Mouse (Mus musculus): ENCODE results near the gene Mcpt1. TPM values are rescaled to one million over a fixed set of nuclear protein-coding genes. Genes with fewer than 3 reads are reported as not detected.
"Not testable (repeated sequence)": the region's sequence is repeated elsewhere in the genome, so short reads cannot be mapped to it uniquely, and the experiment has no call there.

Gene Mcpt1
- not detected in 2 replicates for polyA plus RNA-seq (2011; ENCODE audit: insufficient read depth, insufficient read length, low replicate concordance, missing spikeins)

GRCm38 (mm10) chr14:56017671-56018070 lies at the start of gene Mcpt1:
Gene Mcpt1, plus strand, starts transcription at chr14:56017971.
- H3K4me3 ChIP-seq (replicated peaks; ENCODE audit: control insufficient read depth, low read depth, low read length); H3K4me1 ChIP-seq (ENCODE audit: control insufficient read depth, insufficient read depth, low read length); H3K27ac ChIP-seq (ENCODE audit: control insufficient read depth, insufficient read depth, low read depth, low read length, poor library complexity): not testable (repeated sequence)
- 57% methylated on average over 3 of the region's 3 CpGs for WGBS

GRCm38 (mm10) chr14:55987464-55987863 lies 30.3 kb upstream of the Mcpt1 start:
- H3K27ac ChIP-seq (ENCODE audit: control insufficient read depth, insufficient read depth, low read depth, low read length, poor library complexity); H3K4me3 ChIP-seq (replicated peaks; ENCODE audit: control insufficient read depth, low read depth, low read length); H3K4me1 ChIP-seq (ENCODE audit: control insufficient read depth, insufficient read depth, low read length): not testable (repeated sequence)
- WGBS: 49% methylated on average over 2 of the region's 3 CpGs

- Histone ChIP-seq H3K27ac (ENCODE audit: control insufficient read depth, insufficient read depth, low read depth, low read length, poor library complexity) (no peak overlapping the region), H3K4me1 (ENCODE audit: control insufficient read depth, insufficient read depth, low read length) (no peaks in the 10 kb centered on the region), H3K4me3 (replicated peaks; ENCODE audit: control insufficient read depth, low read depth, low read length) (no peak overlapping the region)
- TF ChIP-seq CTCF (IDR thresholded peaks at IDR 0.05; ENCODE audit: control insufficient read depth, insufficient read depth, low read length) (no peak), POLR2A (IDR thresholded peaks at IDR 0.05; ENCODE audit: borderline replicate concordance, control insufficient read depth, low read depth, low read length) (no peak)
- WGBS: 77% methylated on average over 3 of the region's 3 CpGs
These were observed 4.6 kb upstream of the Mcpt1 start for GRCm38 (mm10) chr14:56013147-56013546.

- WGBS: 46% methylated on average over 2 of the region's 2 CpGs
- Histone ChIP-seq H3K4me3 (replicated peaks; ENCODE audit: control insufficient read depth, low read depth, low read length) (no peak overlapping the region), H3K4me1 (ENCODE audit: control insufficient read depth, insufficient read depth, low read length) (no peaks in the 10 kb centered on the region), H3K27ac (ENCODE audit: control insufficient read depth, insufficient read depth, low read depth, low read length, poor library complexity) (no peak overlapping the region)
- TF ChIP-seq POLR2A (IDR thresholded peaks at IDR 0.05; ENCODE audit: borderline replicate concordance, control insufficient read depth, low read depth, low read length) (no peak), CTCF (IDR thresholded peaks at IDR 0.05; ENCODE audit: control insufficient read depth, insufficient read depth, low read length) (no peak)
These were observed 3.8 kb upstream of the Mcpt1 start for GRCm38 (mm10) chr14:56013924-56014323.

GRCm38 (mm10) chr14:56019446-56019845 lies 1.7 kb downstream of the Mcpt1 start:
- WGBS: 19% methylated on average over 1 of the region's 1 CpGs
- Histone ChIP-seq H3K4me1 (ENCODE audit: control insufficient read depth, insufficient read depth, low read length) (no peaks in the 10 kb centered on the region), H3K4me3 (replicated peaks; ENCODE audit: control insufficient read depth, low read depth, low read length) (no peak overlapping the region), H3K27ac (ENCODE audit: control insufficient read depth, insufficient read depth, low read depth, low read length, poor library complexity) (no peak overlapping the region)
- TF ChIP-seq POLR2A (IDR thresholded peaks at IDR 0.05; ENCODE audit: borderline replicate concordance, control insufficient read depth, low read depth, low read length): no peak
- no peak for TF ChIP-seq CTCF (IDR thresholded peaks at IDR 0.05; ENCODE audit: control insufficient read depth, insufficient read depth, low read length)

- not testable (repeated sequence) for H3K4me3 ChIP-seq (replicated peaks; ENCODE audit: control insufficient read depth, low read depth, low read length); H3K4me1 ChIP-seq (ENCODE audit: control insufficient read depth, insufficient read depth, low read length); H3K27ac ChIP-seq (ENCODE audit: control insufficient read depth, insufficient read depth, low read depth, low read length, poor library complexity)
- 68% methylated on average over 4 of the region's 4 CpGs for WGBS
These were observed 3.5 kb downstream of the Mcpt1 start for GRCm38 (mm10) chr14:56021305-56021704.

- H3K4me1 ChIP-seq (ENCODE audit: control insufficient read depth, insufficient read depth, low read length); H3K27ac ChIP-seq (ENCODE audit: control insufficient read depth, insufficient read depth, low read depth, low read length, poor library complexity); H3K4me3 ChIP-seq (replicated peaks; ENCODE audit: control insufficient read depth, low read depth, low read length): not testable (repeated sequence)
- WGBS: 70% methylated on average over 3 of the region's 3 CpGs
These were observed 12.6 kb downstream of the Mcpt1 start, which contains the start of gene Mcpt9 for GRCm38 (mm10) chr14:56030395-56030794. Gene Mcpt9, minus strand, starts transcription at chr14:56030495.

- WGBS: 13% methylated on average over 2 of the region's 2 CpGs
- no peak for TF ChIP-seq CTCF (IDR thresholded peaks at IDR 0.05; ENCODE audit: control insufficient read depth, insufficient read depth, low read length)
- no peak for TF ChIP-seq POLR2A (IDR thresholded peaks at IDR 0.05; ENCODE audit: borderline replicate concordance, control insufficient read depth, low read depth, low read length)
- Histone ChIP-seq H3K4me3 (replicated peaks; ENCODE audit: control insufficient read depth, low read depth, low read length) (no peak overlapping the region), H3K4me1 (ENCODE audit: control insufficient read depth, insufficient read depth, low read length) (no peaks in the 10 kb centered on the region), H3K27ac (ENCODE audit: control insufficient read depth, insufficient read depth, low read depth, low read length, poor library complexity) (no peak overlapping the region)
These were observed 16.7 kb downstream of the Mcpt1 start for GRCm38 (mm10) chr14:56034433-56034832.

- not testable (repeated sequence) for H3K4me1 ChIP-seq (ENCODE audit: control insufficient read depth, insufficient read depth, low read length); H3K27ac ChIP-seq (ENCODE audit: control insufficient read depth, insufficient read depth, low read depth, low read length, poor library complexity); H3K4me3 ChIP-seq (replicated peaks; ENCODE audit: control insufficient read depth, low read depth, low read length)
- 58% methylated on average over 1 of the region's 1 CpGs for WGBS
These were observed 24.0 kb downstream of the Mcpt1 start, which contains the start of gene Mcpt2 for GRCm38 (mm10) chr14:56041792-56042191. Gene Mcpt2, plus strand, starts transcription at chr14:56042041.

- TF ChIP-seq CTCF (IDR thresholded peaks at IDR 0.05; ENCODE audit: control insufficient read depth, insufficient read depth, low read length): no peak
- no peak for TF ChIP-seq POLR2A (IDR thresholded peaks at IDR 0.05; ENCODE audit: borderline replicate concordance, control insufficient read depth, low read depth, low read length)
- Histone ChIP-seq H3K4me3 (replicated peaks; ENCODE audit: control insufficient read depth, low read depth, low read length) (no peak overlapping the region), H3K27ac (ENCODE audit: control insufficient read depth, insufficient read depth, low read depth, low read length, poor library complexity) (no peak overlapping the region), H3K4me1 (ENCODE audit: control insufficient read depth, insufficient read depth, low read length) (no peaks in the 10 kb centered on the region)
- WGBS: 37% methylated on average over 3 of the region's 3 CpGs
These were observed 37.6 kb downstream of the Mcpt1 start for GRCm38 (mm10) chr14:56055408-56055807.

Measured in bone marrow, adult 2 months (tissue).